Mouse (Mus musculus): Measurements from ENCODE around the gene Casp8.
"Not testable (repeated sequence)": the region's sequence is repeated elsewhere in the genome, so short reads cannot be mapped to it uniquely, and the experiment has no call there.

The Casp8 gene

GRCm38 (mm10) chr1:58800644-58801043, 5.5 kb downstream of the Casp8 start:
- not testable (repeated sequence) for DNase-seq (ENCODE audit: low spot score)

GRCm38 (mm10) chr1:58801558-58802285, 6.5 kb downstream of the Casp8 start:
- DNase-seq (ENCODE audit: low spot score): no peak

GRCm38 (mm10) chr1:58802322-58803273, 7.4 kb downstream of the Casp8 start:
- DNase-seq (ENCODE audit: low spot score): no peak

GRCm38 (mm10) chr1:58803531-58803930, 8.4 kb downstream of the Casp8 start:
- DNase-seq (ENCODE audit: low spot score): no peak

- DNase-seq (ENCODE audit: low spot score): no peak
Measured at GRCm38 (mm10) chr1:58806651-58807050, 11.5 kb downstream of the Casp8 start.

GRCm38 (mm10) chr1:58826319-58826718, 31.1 kb downstream of the Casp8 start:
- DNase-seq (ENCODE audit: low spot score): no peak

- no peak for DNase-seq (ENCODE audit: low spot score)
Measured at GRCm38 (mm10) chr1:58830741-58831140, 35.6 kb downstream of the Casp8 start.

GRCm38 (mm10) chr1:58832198-58832597, 37.0 kb downstream of the Casp8 start:
- DNase-seq (ENCODE audit: low spot score): no peak

- not testable (repeated sequence) for DNase-seq (ENCODE audit: low spot score)
Measured at GRCm38 (mm10) chr1:58856811-58857210, 61.6 kb downstream of the Casp8 start.

GRCm38 (mm10) chr1:58859131-58859530, 64.0 kb downstream of the Casp8 start:
- DNase-seq (ENCODE audit: low spot score): not testable (repeated sequence)

GRCm38 (mm10) chr1:58859738-58860365, 64.7 kb downstream of the Casp8 start:
- not testable (repeated sequence) for DNase-seq (ENCODE audit: low spot score)

GRCm38 (mm10) chr1:58860586-58860985, 65.4 kb downstream of the Casp8 start:
- not testable (repeated sequence) for DNase-seq (ENCODE audit: low spot score)

GRCm38 (mm10) chr1:58876500-58876899, 81.3 kb downstream of the Casp8 start:
- not testable (repeated sequence) for DNase-seq (ENCODE audit: low spot score)

- not testable (repeated sequence) for DNase-seq (ENCODE audit: low spot score)
Measured at GRCm38 (mm10) chr1:58879291-58879690, 84.1 kb downstream of the Casp8 start.

GRCm38 (mm10) chr1:58883279-58883678, 88.1 kb downstream of the Casp8 start:
- DNase-seq (ENCODE audit: low spot score): not testable (repeated sequence)

GRCm38 (mm10) chr1:58885646-58886045, 90.5 kb downstream of the Casp8 start:
- DNase-seq (ENCODE audit: low spot score): no peak

- no peak for DNase-seq (ENCODE audit: low spot score)
Measured at GRCm38 (mm10) chr1:58889826-58890546, 94.8 kb downstream of the Casp8 start.

- not testable (repeated sequence) for DNase-seq (ENCODE audit: low spot score)
Measured at GRCm38 (mm10) chr1:58890697-58891290, 95.6 kb downstream of the Casp8 start.

GRCm38 (mm10) chr1:58891481-58892170, 96.5 kb downstream of the Casp8 start:
- not testable (repeated sequence) for DNase-seq (ENCODE audit: low spot score)

GRCm38 (mm10) chr1:58892386-58892785, 97.2 kb downstream of the Casp8 start:
- not testable (repeated sequence) for DNase-seq (ENCODE audit: low spot score)
